Mouse (Mus musculus): Measurements from ENCODE around the gene Ptpn13. TPM values are rescaled to one million over a fixed set of nuclear protein-coding genes. Genes with fewer than 3 reads are reported as not detected.

Gene Ptpn13
- polyA plus RNA-seq, 1 experiment, result 0.19 TPM

- H3K4me1 ChIP-seq (ENCODE audit: control insufficient read depth, insufficient read depth, low read length), result peaks cover 5% of the 10 kb centered on the region
- no peak overlapping the region for H3K4me3 ChIP-seq (ENCODE audit: insufficient read depth, low read length)
- H3K27ac ChIP-seq (ENCODE audit: insufficient read depth, low read depth, low read length), result no peak overlapping the region
- no peak for TF ChIP-seq POLR2A (IDR thresholded peaks at IDR 0.05; ENCODE audit: borderline replicate concordance, low read depth, low read length)
- no peak for TF ChIP-seq CTCF (IDR thresholded peaks at IDR 0.05; ENCODE audit: low read depth, low read length)
These were observed 31.8 kb upstream of the Ptpn13 start for GRCm38 (mm10) chr5:103393220-103393619.

GRCm38 (mm10) chr5:103393752-103394151, 31.2 kb upstream of the Ptpn13 start:
- TF ChIP-seq POLR2A (IDR thresholded peaks at IDR 0.05; ENCODE audit: borderline replicate concordance, low read depth, low read length), result no peak

GRCm38 (mm10) chr5:103395683-103396082, 29.3 kb upstream of the Ptpn13 start:
- TF ChIP-seq POLR2A (IDR thresholded peaks at IDR 0.05; ENCODE audit: borderline replicate concordance, low read depth, low read length) (no peak), CTCF (IDR thresholded peaks at IDR 0.05; ENCODE audit: low read depth, low read length) (no peak)
- Histone ChIP-seq H3K4me1 (ENCODE audit: control insufficient read depth, insufficient read depth, low read length) (no peaks in the 10 kb centered on the region), H3K27ac (ENCODE audit: insufficient read depth, low read depth, low read length) (no peak overlapping the region), H3K4me3 (ENCODE audit: insufficient read depth, low read length) (no peak overlapping the region)

More at GRCm38 (mm10) chr5:103393752-103394151, 31.2 kb upstream of the Ptpn13 start:
- no peak overlapping the region for H3K4me3 ChIP-seq (ENCODE audit: insufficient read depth, low read length)
- H3K27ac ChIP-seq (ENCODE audit: insufficient read depth, low read depth, low read length), result no peak overlapping the region
- peaks cover 5% of the 10 kb centered on the region for H3K4me1 ChIP-seq (ENCODE audit: control insufficient read depth, insufficient read depth, low read length)

DNA sequence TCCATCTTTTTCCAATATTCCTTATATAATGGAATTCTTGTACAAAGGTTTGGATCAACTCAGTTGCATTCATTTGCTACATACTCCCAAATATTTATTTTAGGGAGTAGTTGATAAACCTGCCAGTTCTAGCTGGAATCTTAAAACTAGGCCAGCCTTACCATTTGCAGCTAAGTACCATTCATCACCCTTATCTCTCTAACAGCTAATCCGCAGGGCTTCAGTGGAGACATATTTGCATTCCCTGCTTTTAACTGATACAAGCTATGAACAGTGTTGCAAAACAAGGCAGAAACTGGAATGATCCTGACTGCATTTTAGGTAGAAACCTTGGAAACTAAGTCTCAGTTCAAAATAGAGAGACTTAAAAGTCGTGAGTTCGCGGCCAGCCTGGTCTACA, 27.6 kb upstream of the Ptpn13 start:
- Histone ChIP-seq H3K4me3 (ENCODE audit: insufficient read depth, low read length) (no peak overlapping the region), H3K4me1 (ENCODE audit: control insufficient read depth, insufficient read depth, low read length) (no peaks in the 10 kb centered on the region), H3K27ac (ENCODE audit: insufficient read depth, low read depth, low read length) (no peak overlapping the region)
- TF ChIP-seq POLR2A (IDR thresholded peaks at IDR 0.05; ENCODE audit: borderline replicate concordance, low read depth, low read length), result no peak

DNA sequence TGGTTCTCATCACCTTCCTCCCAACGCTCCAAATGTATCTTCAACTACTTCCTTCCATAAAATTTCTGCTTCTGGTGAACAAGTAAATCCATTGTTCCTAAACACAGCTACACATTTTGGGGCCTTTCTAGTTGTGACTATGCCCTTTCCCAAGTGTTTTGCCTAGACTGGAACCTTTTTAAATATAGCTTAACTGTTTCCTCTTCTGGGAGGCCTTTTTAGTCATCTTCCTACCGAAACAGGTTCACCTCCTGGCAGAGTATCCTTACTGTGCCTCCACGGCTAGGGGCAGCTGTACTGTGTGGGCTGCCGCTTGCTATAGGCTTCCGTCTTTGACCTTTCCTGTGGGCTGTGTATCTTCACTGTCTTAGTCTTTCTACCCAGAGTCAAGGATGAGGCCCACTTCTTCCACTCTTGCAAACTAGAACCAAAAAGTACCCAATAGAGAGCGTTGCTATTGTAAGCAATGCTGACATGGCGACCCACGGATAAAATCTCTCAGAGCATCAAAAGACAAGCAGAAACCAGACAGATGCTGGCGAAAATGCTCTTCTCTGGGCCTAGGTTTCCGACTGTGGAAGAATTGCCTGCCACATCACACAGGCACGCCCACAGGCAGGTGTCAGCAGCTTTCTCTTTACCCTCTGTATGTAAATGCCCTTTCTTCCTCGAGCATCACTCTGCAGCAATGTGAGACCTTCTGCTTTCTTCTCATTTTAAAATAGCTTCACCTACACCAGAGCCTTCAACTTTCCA, 20.6 kb upstream of the Ptpn13 start:
- TF ChIP-seq POLR2A (IDR thresholded peaks at IDR 0.05; ENCODE audit: borderline replicate concordance, low read depth, low read length) (no peak), CTCF (IDR thresholded peaks at IDR 0.05; ENCODE audit: low read depth, low read length) (no peak)
- no peak overlapping the region for H3K4me3 ChIP-seq (ENCODE audit: insufficient read depth, low read length)
- no peaks in the 10 kb centered on the region for H3K4me1 ChIP-seq (ENCODE audit: control insufficient read depth, insufficient read depth, low read length)
- no peak overlapping the region for H3K27ac ChIP-seq (ENCODE audit: insufficient read depth, low read depth, low read length)

DNA sequence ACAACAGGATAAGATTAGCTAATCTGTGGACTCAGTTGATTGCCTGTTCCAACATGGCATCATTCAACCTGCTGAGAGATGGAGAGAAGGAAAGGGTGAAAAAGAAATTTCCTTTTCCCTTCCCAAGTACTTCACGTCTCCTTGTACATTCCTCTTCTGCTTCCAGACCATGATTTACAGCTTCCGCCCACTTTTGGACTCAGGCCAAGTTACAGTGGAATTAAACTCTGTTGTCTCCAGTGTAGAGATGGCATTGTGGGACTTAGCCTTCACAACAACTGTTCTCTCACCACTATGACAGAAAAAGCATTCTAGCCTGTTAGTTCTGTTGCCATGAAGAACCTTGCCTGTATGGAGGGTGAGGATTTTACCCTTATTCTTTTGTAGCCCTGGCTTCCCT, 19.1 kb upstream of the Ptpn13 start:
- H3K27ac ChIP-seq (ENCODE audit: insufficient read depth, low read depth, low read length), result no peak overlapping the region
- no peaks in the 10 kb centered on the region for H3K4me1 ChIP-seq (ENCODE audit: control insufficient read depth, insufficient read depth, low read length)
- no peak overlapping the region for H3K4me3 ChIP-seq (ENCODE audit: insufficient read depth, low read length)
- TF ChIP-seq CTCF (IDR thresholded peaks at IDR 0.05; ENCODE audit: low read depth, low read length) (no peak), POLR2A (IDR thresholded peaks at IDR 0.05; ENCODE audit: borderline replicate concordance, low read depth, low read length) (no peak)

DNA sequence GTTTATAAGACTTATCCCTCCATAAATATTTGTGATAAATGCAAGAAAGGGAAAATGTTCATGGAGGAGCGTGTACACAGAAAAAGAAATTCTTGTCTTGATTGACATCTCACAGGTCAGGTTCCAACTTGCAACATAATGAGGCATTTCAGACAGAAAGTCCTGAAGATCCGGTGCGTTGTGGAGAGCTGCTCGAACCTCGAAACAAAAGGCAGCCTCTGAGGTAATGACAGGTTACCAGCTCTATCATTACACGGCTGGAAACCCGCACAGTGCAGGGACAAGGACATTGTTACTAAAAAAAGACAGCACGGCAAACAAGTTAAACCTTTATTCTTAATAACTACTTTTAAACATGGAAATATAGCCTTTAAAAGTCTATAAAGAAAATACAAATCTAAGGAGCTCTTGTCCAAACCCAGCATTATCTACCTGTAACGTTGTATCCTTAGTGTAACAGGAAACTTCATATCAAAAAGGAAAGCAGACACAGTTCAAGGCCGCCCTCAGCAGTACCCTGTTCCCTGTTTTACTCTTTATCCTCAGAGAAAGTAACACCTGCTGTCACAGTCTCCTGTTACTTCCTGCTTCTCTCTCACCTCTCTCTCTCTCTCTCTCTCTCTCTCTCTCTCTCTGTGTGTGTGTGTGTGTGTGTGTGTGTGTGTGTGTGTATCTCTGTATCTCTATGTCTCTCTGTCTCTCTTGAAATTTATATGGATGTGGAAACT, 12.8 kb upstream of the Ptpn13 start:
- no peaks in the 10 kb centered on the region for H3K4me1 ChIP-seq (ENCODE audit: control insufficient read depth, insufficient read depth, low read length)
- TF ChIP-seq POLR2A (IDR thresholded peaks at IDR 0.05; ENCODE audit: borderline replicate concordance, low read depth, low read length) (no peak), CTCF (IDR thresholded peaks at IDR 0.05; ENCODE audit: low read depth, low read length) (no peak)
- H3K4me3 ChIP-seq (ENCODE audit: insufficient read depth, low read length), result no peak overlapping the region
- no peak overlapping the region for H3K27ac ChIP-seq (ENCODE audit: insufficient read depth, low read depth, low read length)

- Histone ChIP-seq H3K4me3 (ENCODE audit: insufficient read depth, low read length) (no peak overlapping the region), H3K27ac (ENCODE audit: insufficient read depth, low read depth, low read length) (no peak overlapping the region)
- TF ChIP-seq CTCF (IDR thresholded peaks at IDR 0.05; ENCODE audit: low read depth, low read length) (no peak), POLR2A (IDR thresholded peaks at IDR 0.05; ENCODE audit: borderline replicate concordance, low read depth, low read length) (no peak)
These were observed 10.4 kb upstream of the Ptpn13 start for GRCm38 (mm10) chr5:103414542-103414941.

DNA sequence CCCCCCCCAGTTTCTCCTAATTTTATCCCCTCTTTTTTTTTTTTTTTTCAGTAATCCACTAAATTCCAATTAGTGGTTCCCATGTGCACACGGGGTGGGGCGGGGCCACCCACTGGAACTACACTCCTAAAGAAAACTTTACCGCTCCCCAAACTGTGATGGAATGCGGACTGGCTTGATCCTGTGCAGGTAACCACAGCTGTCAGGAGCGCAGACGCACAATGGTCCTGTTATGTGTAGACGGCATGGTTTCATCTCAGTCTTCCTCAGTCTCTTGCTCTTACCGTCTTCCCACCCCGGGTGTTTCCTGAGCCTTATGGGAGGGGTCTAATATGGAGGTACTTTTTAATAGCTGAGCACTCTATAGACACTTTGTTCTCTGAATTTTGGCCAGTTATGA, 7.0 kb upstream of the Ptpn13 start:
- Histone ChIP-seq H3K27ac (ENCODE audit: insufficient read depth, low read depth, low read length) (no peak overlapping the region), H3K4me3 (ENCODE audit: insufficient read depth, low read length) (no peak overlapping the region), H3K4me1 (ENCODE audit: control insufficient read depth, insufficient read depth, low read length) (no peaks in the 10 kb centered on the region)
- TF ChIP-seq CTCF (IDR thresholded peaks at IDR 0.05; ENCODE audit: low read depth, low read length) (no peak), POLR2A (IDR thresholded peaks at IDR 0.05; ENCODE audit: borderline replicate concordance, low read depth, low read length) (no peak)

More at GRCm38 (mm10) chr5:103414542-103414941, 10.4 kb upstream of the Ptpn13 start:
- no peaks in the 10 kb centered on the region for H3K4me1 ChIP-seq (ENCODE audit: control insufficient read depth, insufficient read depth, low read length)

- TF ChIP-seq POLR2A (IDR thresholded peaks at IDR 0.05; ENCODE audit: borderline replicate concordance, low read depth, low read length), result no peak
- TF ChIP-seq CTCF (IDR thresholded peaks at IDR 0.05; ENCODE audit: low read depth, low read length), result no peak
- H3K4me3 ChIP-seq (ENCODE audit: insufficient read depth, low read length), result no peak overlapping the region
- H3K27ac ChIP-seq (ENCODE audit: insufficient read depth, low read depth, low read length), result no peak overlapping the region
- no peaks in the 10 kb centered on the region for H3K4me1 ChIP-seq (ENCODE audit: control insufficient read depth, insufficient read depth, low read length)
These were observed 6.1 kb upstream of the Ptpn13 start for GRCm38 (mm10) chr5:103418886-103419285.

Measured in bone marrow macrophage, adult 2 months (primary cell).